Mouse (Mus musculus) limb, embryonic 14.5 days (tissue): ENCODE measurements around the gene Antxr1. TPM values are rescaled to one million over a fixed set of nuclear protein-coding genes. Genes with fewer than 3 reads are reported as not detected.

Experiments
- ATAC-seq: fragments of 200-750 bp; cut with Nextera tagmentation; 2 replicates; pipeline ENCODE4 v1.8.0; 2017; ENCODE audit warnings: low read depth, moderate number of reproducible peaks, moderate TSS enrichment; ENCODE audit not compliant: low FRiP score
- DNase-seq: peaks from one replicate; pipeline ENCODE4 v3.0.0-alpha.2; 2015; ENCODE audit warnings: low spot score
- H3K27ac ChIP-seq: fragments of 300-500 bp; sonication (generic); replicated peaks from 2 replicates; pipeline ENCODE4 v1.5.1; 2014; ENCODE audit warnings: low read depth, mild to moderate bottlenecking, low read length, moderate library complexity, mixed read lengths
- H3K27me3 ChIP-seq: fragments of 300-500 bp; sonication (generic); 2 replicates; pipeline ENCODE4 v1.6.1; 2014; ENCODE audit warnings: low read length, mixed read lengths; ENCODE audit not compliant: control insufficient read depth, insufficient read depth
- H3K36me3 ChIP-seq: fragments of 300-500 bp; sonication (generic); 2 replicates; pipeline ENCODE4 v1.6.1; 2014; ENCODE audit warnings: mild to moderate bottlenecking, low read length, moderate library complexity, mixed read lengths; ENCODE audit not compliant: control insufficient read depth, insufficient read depth
- H3K4me1 ChIP-seq: fragments of 300-500 bp; sonication (generic); 2 replicates; pipeline ENCODE4 v1.6.1; 2014; ENCODE audit warnings: antibody characterized with exemption, low read length, mixed read lengths; ENCODE audit not compliant: control insufficient read depth, insufficient read depth
- H3K4me2 ChIP-seq: fragments of 300-500 bp; sonication (generic); replicated peaks from 2 replicates; pipeline ENCODE4 v1.6.1; 2014; ENCODE audit warnings: low read depth, mild to moderate bottlenecking, low read length, moderate library complexity; ENCODE audit not compliant: severe bottlenecking
- H3K4me3 ChIP-seq: fragments of 300-500 bp; sonication (generic); replicated peaks from 2 replicates; pipeline ENCODE4 v1.5.1; 2014; ENCODE audit warnings: low read length
- H3K9ac ChIP-seq: fragments of 300-500 bp; sonication (generic); 2 replicates; pipeline ENCODE4 v1.6.1; 2014; ENCODE audit warnings: mild to moderate bottlenecking, low read depth, low read length, moderate library complexity; ENCODE audit not compliant: severe bottlenecking
- H3K9me3 ChIP-seq: fragments of 300-500 bp; sonication (generic); 2 replicates; pipeline ENCODE4 v1.6.1; 2016; ENCODE audit warnings: low read length; ENCODE audit not compliant: control insufficient read depth
- POLR2A ChIP-seq: fragments of 200-500 bp; IDR thresholded peaks from 2 replicates; pipeline ENCODE4 v1.8.0; 2012; ENCODE audit warnings: inconsistent platforms, mild to moderate bottlenecking, moderate library complexity, borderline replicate concordance; ENCODE audit not compliant: insufficient read depth, insufficient read length; ENCODE audit errors: extremely low read depth
- WGBS: fragments of 180-500 bp; shearing (Covaris S2); extraction: QIAGEN DNeasy Blood & Tissue Kit; methylation state at CpG from one replicate; pipeline ENCODE4 v1.1.7; 2014; 5-methylcytosine and 5-hydroxymethylcytosine counted together
- polyA plus RNA-seq, 2 experiments: library from polyadenylated mRNA; depleted of rRNA in 1 of 2; stranded (reverse) in 1 of 2; unstranded in 1 of 2; fragments of >200 nt; fragmentation: Nextera tagmentation in 1 of 2; extraction: Ambion mirVana in 1 of 2; gene quantifications; 2 replicates each; pipeline versions ENCODE4 v1.2.1 to v1.2.3; 2012 to 2014

Gene Antxr1
- polyA plus RNA-seq, 2 experiments, result 33.8 to 75.7 TPM

GRCm38 (mm10) chr6:87257981-87258775 lies 77.4 kb downstream of the Antxr1 start:
- peaks cover 7% of the 10 kb centered on the region; the same call in 1 of the 2 replicates for H3K4me1 ChIP-seq
- WGBS, result 46% methylated on average over 7 of the region's 7 CpGs
- peaks cover 55% of the 10 kb centered on the region for H3K36me3 ChIP-seq
- peak; percentile 45; the same call in 1 of the 2 replicates for ATAC-seq
- no peaks in the 10 kb centered on the region for H3K27me3 ChIP-seq
- H3K4me2 ChIP-seq, result no peak overlapping the region
- no peak overlapping the region for H3K9ac ChIP-seq
- DNase-seq, result peak; percentile 68
- no peak for TF ChIP-seq POLR2A
- H3K9me3 ChIP-seq, result no peaks in the 10 kb centered on the region
- H3K4me3 ChIP-seq, result no peak overlapping the region
- H3K27ac ChIP-seq, result no peak overlapping the region

- no peak overlapping the region for H3K4me3 ChIP-seq
- DNase-seq (no peak), ATAC-seq (no peak)
- no peaks in the 10 kb centered on the region for H3K27me3 ChIP-seq
- no peaks in the 10 kb centered on the region for H3K9me3 ChIP-seq
- peaks cover 48% of the 10 kb centered on the region for H3K36me3 ChIP-seq
- peaks cover 10% of the 10 kb centered on the region for H3K4me1 ChIP-seq
- no peak overlapping the region for H3K27ac ChIP-seq
- WGBS, result 91% methylated on average over 4 of the region's 4 CpGs
- H3K9ac ChIP-seq, result no peak overlapping the region
- no peak for TF ChIP-seq POLR2A
- H3K4me2 ChIP-seq, result no peak overlapping the region
These were observed 78.2 kb downstream of the Antxr1 start for GRCm38 (mm10) chr6:87257471-87257870.

- Histone ChIP-seq H3K4me1 (peaks cover 26% of the 10 kb centered on the region), H3K27me3 (no peaks in the 10 kb centered on the region), H3K9ac (no peak overlapping the region), H3K9me3 (no peaks in the 10 kb centered on the region), H3K27ac (no peak overlapping the region), H3K4me2 (no peak overlapping the region), H3K4me3 (no peak overlapping the region), H3K36me3 (peaks cover 34% of the 10 kb centered on the region)
- ATAC-seq (no peak), DNase-seq (no peak)
- no peak for TF ChIP-seq POLR2A
- 73% methylated on average over 10 of the region's 12 CpGs for WGBS
These were observed 80.0 kb downstream of the Antxr1 start for GRCm38 (mm10) chr6:87255668-87256067.

DNA sequence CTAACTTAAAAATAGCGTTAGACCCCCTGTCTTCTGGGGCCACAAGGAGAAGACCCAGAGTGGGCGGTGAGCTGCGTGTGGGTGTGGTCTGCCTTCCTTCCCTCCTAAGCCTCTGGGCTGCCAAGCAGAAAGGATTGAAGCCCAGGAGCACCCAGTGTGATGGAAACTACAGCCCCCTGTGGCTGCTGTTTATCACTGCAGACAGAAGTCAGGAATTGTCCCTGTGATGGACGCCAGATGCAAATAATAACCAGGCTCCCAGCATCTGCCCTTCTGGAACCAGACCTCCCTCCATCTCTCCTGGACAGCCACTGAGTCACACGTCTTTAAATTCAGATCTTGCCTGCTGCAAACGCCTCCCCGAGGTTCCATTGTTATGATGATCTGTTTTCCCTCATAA lies 80.9 kb downstream of the Antxr1 start:
- ATAC-seq, result peak; percentile 24; the same call in 1 of the 2 replicates

DNA sequence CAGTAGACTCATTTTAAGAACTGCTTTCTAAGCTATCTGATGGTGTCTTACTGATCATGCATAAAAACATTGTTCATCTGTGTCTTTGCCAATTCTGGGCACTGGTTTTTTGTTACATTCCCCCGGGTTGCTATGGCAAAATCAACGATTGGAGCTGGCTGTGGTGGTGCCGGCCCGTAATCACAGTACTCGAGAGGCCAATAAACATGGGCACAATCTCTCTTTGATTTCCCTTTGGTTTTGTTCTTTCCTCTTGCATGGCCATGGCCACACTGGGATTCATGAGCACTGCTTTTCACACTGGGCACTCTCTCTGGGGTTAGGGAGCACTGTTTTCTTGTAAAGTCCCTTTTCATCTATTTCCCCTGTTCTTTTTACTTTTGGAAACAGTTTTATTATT lies 83.9 kb downstream of the Antxr1 start:
- no peak overlapping the region; the same call in 1 of the 2 replicates for H3K27ac ChIP-seq
- peaks cover 51% of the 10 kb centered on the region for H3K36me3 ChIP-seq
- no peak overlapping the region for H3K4me3 ChIP-seq
- H3K27me3 ChIP-seq, result no peaks in the 10 kb centered on the region
- H3K9me3 ChIP-seq, result no peaks in the 10 kb centered on the region
- ATAC-seq (no peak), DNase-seq (no peak)
- peaks cover 29% of the 10 kb centered on the region for H3K4me1 ChIP-seq
- no peak overlapping the region for H3K4me2 ChIP-seq
- 24% methylated on average over 5 of the region's 5 CpGs for WGBS
- no peak for TF ChIP-seq POLR2A
- H3K9ac ChIP-seq, result no peak overlapping the region

More for the DNA sequence above, 80.9 kb downstream of the Antxr1 start:
- H3K36me3 ChIP-seq, result peaks cover 33% of the 10 kb centered on the region
- H3K4me2 ChIP-seq, result no peak overlapping the region
- no peaks in the 10 kb centered on the region for H3K9me3 ChIP-seq
- peaks cover 26% of the 10 kb centered on the region for H3K4me1 ChIP-seq
- no peaks in the 10 kb centered on the region for H3K27me3 ChIP-seq
- no peak overlapping the region for H3K4me3 ChIP-seq
- no peak for DNase-seq
- no peak for TF ChIP-seq POLR2A
- H3K27ac ChIP-seq, result no peak overlapping the region
- WGBS, result 24% methylated on average over 7 of the region's 7 CpGs
- no peak overlapping the region for H3K9ac ChIP-seq
